ENCODE assay signal across 16 mouse cellular contexts in the genomic region with DNA sequence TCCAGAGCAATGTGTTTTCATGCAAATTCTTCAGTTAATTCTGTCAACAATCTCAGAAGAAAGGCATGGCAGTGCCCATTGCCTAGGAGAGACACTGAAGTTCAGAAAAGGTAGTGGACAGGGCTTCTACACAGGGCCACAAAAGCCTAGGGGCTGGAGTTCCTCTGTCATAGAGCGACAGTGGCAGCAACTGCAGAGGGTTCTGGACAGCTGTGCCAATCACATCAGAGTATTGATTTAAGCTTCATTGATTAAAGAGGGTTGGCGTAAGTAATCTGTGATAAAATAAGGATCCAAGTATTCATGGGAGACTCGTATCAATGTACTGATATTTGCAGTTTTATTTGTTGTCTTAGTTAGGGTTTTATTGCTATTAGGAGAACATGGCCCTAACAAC.
"Had no signal": no experiment of that assay in that cellular context is flagged by ENCODE, and none has a peak within 500 bp of the region (broad histone marks: within the 10 kb centered on the region; RNA-seq: fewer than 3 reads in every experiment).

No protein-coding gene starts in this region.

- H3K36me3 ChIP-seq: neural tube, embryonic 13.5 days; neural tube, embryonic 15.5 days; stomach, embryonic 15.5 days had no signal

- H3K27me3 ChIP-seq: neural tube, embryonic 13.5 days; neural tube, embryonic 15.5 days; stomach, embryonic 15.5 days had no signal

- H3K9me3 ChIP-seq: neural tube, embryonic 13.5 days; neural tube, embryonic 15.5 days; stomach, embryonic 15.5 days had no signal

- H3K9ac ChIP-seq: neural tube, embryonic 13.5 days; neural tube, embryonic 15.5 days; stomach, embryonic 15.5 days had no signal

- H3K4me2 ChIP-seq: neural tube, embryonic 13.5 days; neural tube, embryonic 15.5 days; stomach, embryonic 15.5 days had no signal

- H3K4me1 ChIP-seq: neural tube, embryonic 13.5 days; neural tube, embryonic 15.5 days; stomach, embryonic 15.5 days had no signal

- H3K4me3 ChIP-seq: neural tube, embryonic 13.5 days; neural tube, embryonic 15.5 days; stomach, embryonic 15.5 days had no signal

- DNase-seq: retina, postnatal 1 day; right cerebral cortex, adult 18-20 months; right cerebral cortex, postnatal 14 days; right cerebral cortex, postnatal 25 days; right cerebral cortex, postnatal 4 days; spleen, adult 18-20 months; thymus, adult 18-20 months; thymus, adult 2 months; thymus, postnatal 14 days; thymus, postnatal 25 days; thymus, postnatal 36 days; thymus, postnatal 4 days had no signal

- H3K27ac ChIP-seq: neural tube, embryonic 13.5 days; neural tube, embryonic 15.5 days; stomach, embryonic 15.5 days; stomach, postnatal 0 days had no signal
